Mouse (Mus musculus): Measurements from ENCODE around the gene Tet3. TPM values are rescaled to one million over a fixed set of nuclear protein-coding genes. Genes with fewer than 3 reads are reported as not detected.

The Tet3 gene
- polyA plus RNA-seq, 1 experiment from 2014 or later = 49.9 TPM

DNA sequence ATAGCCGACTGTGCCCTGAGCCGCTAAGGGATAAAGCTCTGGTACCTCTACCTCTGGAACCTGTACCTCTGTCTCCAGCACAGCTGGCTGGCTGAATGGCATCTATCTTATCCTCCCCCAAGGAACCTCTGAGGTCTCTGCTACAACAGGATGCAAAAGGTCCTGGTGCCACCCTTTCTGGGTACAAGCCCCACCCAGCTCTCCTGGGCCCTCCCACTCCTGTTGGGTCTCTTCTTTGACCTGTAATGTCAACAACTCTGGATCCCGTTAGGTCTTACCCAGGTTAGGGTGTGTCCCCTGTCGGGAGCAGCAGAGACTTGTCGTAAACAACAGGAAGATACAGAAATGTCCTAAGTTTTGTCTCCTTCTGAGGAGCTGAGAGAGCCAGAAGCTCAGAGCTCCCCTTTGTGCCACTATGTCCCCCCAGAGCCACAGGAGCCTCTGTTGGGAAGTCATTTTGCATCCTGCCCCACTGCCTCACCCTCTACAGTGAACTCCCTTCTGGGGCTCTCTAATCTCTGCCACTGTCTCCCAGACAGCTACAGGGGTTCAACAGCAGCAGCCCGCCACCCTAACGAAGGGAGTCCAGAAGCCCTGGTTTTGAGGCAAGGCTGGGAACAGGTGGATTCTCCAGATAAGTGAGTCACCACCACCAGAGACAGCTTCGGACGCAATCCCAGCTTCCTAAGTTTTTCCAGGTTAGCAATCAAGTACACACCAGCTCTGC is 47.1 kb downstream of the Tet3 start:
- H3K27ac ChIP-seq (ENCODE audit: low read depth, low read length) = no peak overlapping the region
- H3K9ac ChIP-seq (ENCODE audit: low read length) = no peak overlapping the region
- no peaks in the 10 kb centered on the region; the same call in 1 of the 2 replicates for H3K36me3 ChIP-seq (ENCODE audit: control insufficient read depth, insufficient read depth, low read length)
- DNase-seq (ENCODE audit: low spot score) (no peak), ATAC-seq (replicated peaks; ENCODE audit: low FRiP score) (no peak)
- H3K4me1 ChIP-seq (replicated peaks; ENCODE audit: control insufficient read depth, insufficient read depth, low read length) = peaks cover 10% of the 10 kb centered on the region
- no peaks in the 10 kb centered on the region for H3K27me3 ChIP-seq (ENCODE audit: control insufficient read depth, insufficient read depth, low read length)
- H3K9me3 ChIP-seq (ENCODE audit: control insufficient read depth, low read length) = no peaks in the 10 kb centered on the region
- H3K4me2 ChIP-seq (ENCODE audit: low read depth, low read length, severe bottlenecking) = no peak overlapping the region
- WGBS = 84% methylated on average over 9 of the region's 9 CpGs
- no peak overlapping the region for H3K4me3 ChIP-seq (ENCODE audit: low read depth, low read length)

DNA sequence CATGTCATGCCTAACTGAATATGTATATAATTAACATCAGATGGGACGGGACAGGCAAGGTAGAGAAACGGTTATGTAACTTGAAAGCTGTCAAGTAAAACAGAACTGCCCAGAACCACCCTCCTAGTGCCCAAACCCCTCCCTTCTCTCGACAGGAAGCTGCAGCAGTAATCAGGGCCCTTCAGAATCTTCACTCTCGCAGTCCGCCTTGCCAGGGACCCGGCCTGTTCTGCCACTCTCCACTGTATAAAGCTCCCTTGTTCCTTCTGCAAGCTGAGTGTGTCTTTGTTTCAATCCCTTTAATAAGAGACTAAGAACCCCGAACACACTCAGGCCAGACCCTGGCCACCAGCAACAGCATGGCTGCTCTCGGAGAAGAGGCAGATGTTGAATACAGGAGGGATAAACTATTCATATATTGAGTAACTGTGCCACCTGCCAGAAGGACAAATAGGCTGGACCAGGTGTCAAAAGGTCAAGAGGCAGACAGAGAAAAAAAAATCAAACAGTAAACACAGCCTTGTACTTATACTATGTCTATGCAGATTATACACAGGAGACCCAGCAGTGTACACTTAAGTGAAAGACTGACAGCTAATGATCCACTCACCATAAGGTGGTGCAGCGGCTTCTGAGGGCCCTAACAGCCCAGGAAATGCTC is 48.7 kb downstream of the Tet3 start:
- H3K36me3 ChIP-seq (ENCODE audit: control insufficient read depth, insufficient read depth, low read length) = no peaks in the 10 kb centered on the region; the same call in 1 of the 2 replicates
- H3K4me3 ChIP-seq (ENCODE audit: low read depth, low read length) = no peak overlapping the region
- WGBS = 62% methylated on average over 9 of the region's 9 CpGs
- H3K27ac ChIP-seq (ENCODE audit: low read depth, low read length) = no peak overlapping the region
- ATAC-seq (replicated peaks; ENCODE audit: low FRiP score) (no peak; the same call in 1 of the 2 replicates), DNase-seq (ENCODE audit: low spot score) (no peak)
- no peaks in the 10 kb centered on the region for H3K27me3 ChIP-seq (ENCODE audit: control insufficient read depth, insufficient read depth, low read length)
- no peaks in the 10 kb centered on the region for H3K9me3 ChIP-seq (ENCODE audit: control insufficient read depth, low read length)
- no peak overlapping the region for H3K9ac ChIP-seq (ENCODE audit: low read length)
- H3K4me1 ChIP-seq (replicated peaks; ENCODE audit: control insufficient read depth, insufficient read depth, low read length) = peaks cover 10% of the 10 kb centered on the region
- no peak overlapping the region for H3K4me2 ChIP-seq (ENCODE audit: low read depth, low read length, severe bottlenecking)

DNA sequence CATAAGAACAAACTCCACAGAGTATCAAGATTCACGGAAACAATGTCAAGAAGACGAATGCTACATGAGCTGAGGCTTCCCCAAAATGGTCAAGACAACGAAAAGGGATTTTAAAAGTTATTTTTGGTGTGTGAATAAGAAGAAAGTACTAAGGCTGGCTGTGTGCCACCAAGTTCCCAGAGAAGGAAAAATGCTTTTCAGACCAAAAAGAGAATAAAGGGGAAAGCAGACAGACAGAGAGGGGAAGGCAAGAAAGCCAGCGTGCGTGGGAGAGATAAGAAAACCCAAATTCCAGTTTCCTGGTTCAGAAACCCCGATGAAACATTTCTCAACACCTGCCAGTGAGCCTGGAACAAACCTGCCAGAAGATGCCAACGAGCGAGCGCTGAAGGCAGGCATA is 50.4 kb downstream of the Tet3 start:
- Histone ChIP-seq H3K27me3 (ENCODE audit: control insufficient read depth, insufficient read depth, low read length) (no peaks in the 10 kb centered on the region), H3K9ac (ENCODE audit: low read length) (no peak overlapping the region), H3K4me1 (replicated peaks; ENCODE audit: control insufficient read depth, insufficient read depth, low read length) (peaks cover 10% of the 10 kb centered on the region), H3K36me3 (ENCODE audit: control insufficient read depth, insufficient read depth, low read length) (peaks cover 9% of the 10 kb centered on the region), H3K9me3 (ENCODE audit: control insufficient read depth, low read length) (no peaks in the 10 kb centered on the region), H3K4me3 (ENCODE audit: low read depth, low read length) (no peak overlapping the region), H3K4me2 (ENCODE audit: low read depth, low read length, severe bottlenecking) (no peak overlapping the region), H3K27ac (ENCODE audit: low read depth, low read length) (no peak overlapping the region)
- WGBS = 96% methylated on average over 9 of the region's 9 CpGs
- DNase-seq (ENCODE audit: low spot score) = no peak
- ATAC-seq (replicated peaks; ENCODE audit: low FRiP score) = no peak

DNA sequence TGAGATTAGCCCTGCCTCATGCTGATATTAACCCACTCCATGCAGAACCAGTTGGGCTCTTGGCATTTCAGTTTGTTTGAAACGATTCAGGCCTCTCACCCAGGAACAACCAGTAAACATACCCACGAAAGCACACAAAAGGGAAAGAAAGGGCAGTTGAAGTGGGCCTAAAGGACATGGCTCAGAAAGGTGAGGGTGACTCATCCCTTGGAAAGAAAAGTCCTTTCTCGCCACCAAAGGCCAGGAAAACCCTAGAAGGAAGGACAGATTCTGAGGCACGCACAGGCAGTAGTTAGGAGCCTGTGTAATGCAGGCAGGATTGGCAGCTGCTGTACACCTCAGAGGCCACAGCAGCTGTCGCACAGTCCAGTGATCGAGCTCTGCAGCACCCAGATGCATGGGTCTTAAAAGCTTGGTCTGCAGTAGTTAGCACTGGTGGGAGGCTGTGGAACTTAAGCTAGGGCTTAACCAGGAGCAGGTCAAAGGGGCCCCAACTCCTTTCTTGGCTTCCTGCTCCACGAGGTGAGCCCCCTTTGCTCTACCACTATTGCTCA is 53.3 kb downstream of the Tet3 start:
- Histone ChIP-seq H3K27me3 (ENCODE audit: control insufficient read depth, insufficient read depth, low read length) (no peaks in the 10 kb centered on the region), H3K9ac (ENCODE audit: low read length) (no peak overlapping the region), H3K4me3 (ENCODE audit: low read depth, low read length) (no peak overlapping the region), H3K9me3 (ENCODE audit: control insufficient read depth, low read length) (no peaks in the 10 kb centered on the region), H3K4me1 (replicated peaks; ENCODE audit: control insufficient read depth, insufficient read depth, low read length) (0 out of 2 replicates have a peak, but pooled peaks cover under 1% of the 10 kb centered on the region), H3K36me3 (ENCODE audit: control insufficient read depth, insufficient read depth, low read length) (peaks cover 18% of the 10 kb centered on the region), H3K27ac (ENCODE audit: low read depth, low read length) (no peak overlapping the region), H3K4me2 (ENCODE audit: low read depth, low read length, severe bottlenecking) (no peak overlapping the region)
- no peak for DNase-seq (ENCODE audit: low spot score)
- WGBS = 93% methylated on average over 7 of the region's 7 CpGs
- ATAC-seq (replicated peaks; ENCODE audit: low FRiP score) = no peak

DNA sequence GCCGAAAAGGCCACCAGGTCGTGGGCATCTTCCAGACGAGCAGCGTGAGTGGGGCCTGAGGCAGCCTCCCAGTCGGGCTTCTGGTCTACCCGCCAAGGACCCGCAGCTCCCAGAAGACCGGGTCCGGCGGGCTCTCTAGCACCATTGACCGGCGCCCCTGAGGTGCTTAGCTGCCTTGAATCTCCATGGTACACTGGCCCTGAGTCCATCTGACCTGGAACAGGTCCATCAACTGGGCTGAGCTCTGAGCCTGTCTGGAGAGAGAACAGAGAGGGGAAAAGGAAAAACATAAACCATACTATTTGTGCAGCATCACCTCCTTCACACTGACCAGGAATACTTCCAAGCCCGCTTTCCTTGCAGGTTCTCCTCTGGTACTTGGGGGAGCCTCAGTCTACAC is 54.3 kb downstream of the Tet3 start:
- WGBS = 95% methylated on average over 13 of the region's 13 CpGs
- no peak for ATAC-seq (replicated peaks; ENCODE audit: low FRiP score)

DNA sequence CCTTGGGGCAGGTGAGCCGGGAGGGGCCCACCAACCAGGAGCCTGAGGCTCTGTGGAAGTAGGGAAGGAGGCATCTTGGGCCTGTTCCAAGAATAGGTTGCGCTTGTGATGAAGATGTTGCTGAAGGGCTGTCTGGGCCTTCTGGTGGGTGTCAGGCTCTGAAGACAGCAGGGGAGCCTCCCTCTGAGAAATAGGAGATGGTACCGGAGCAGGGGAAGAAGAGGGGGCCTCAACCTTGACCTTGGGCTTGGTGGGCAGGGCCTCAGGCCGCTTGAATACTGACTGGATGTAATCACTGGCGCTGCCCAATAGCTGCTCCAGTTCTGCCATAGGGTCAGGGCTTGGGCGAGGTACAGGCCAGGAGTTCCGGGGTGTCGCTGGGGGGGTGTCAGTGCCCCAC is 55.4 kb downstream of the Tet3 start:
- no peak overlapping the region for H3K27ac ChIP-seq (ENCODE audit: low read depth, low read length)

More for the DNA sequence above, 54.3 kb downstream of the Tet3 start:
- no peaks in the 10 kb centered on the region for H3K4me1 ChIP-seq (replicated peaks; ENCODE audit: control insufficient read depth, insufficient read depth, low read length)
- H3K4me2 ChIP-seq (ENCODE audit: low read depth, low read length, severe bottlenecking) = no peak overlapping the region
- no peak overlapping the region for H3K27ac ChIP-seq (ENCODE audit: low read depth, low read length)
- H3K36me3 ChIP-seq (ENCODE audit: control insufficient read depth, insufficient read depth, low read length) = peaks cover 18% of the 10 kb centered on the region
- H3K9ac ChIP-seq (ENCODE audit: low read length) = no peak overlapping the region
- H3K4me3 ChIP-seq (ENCODE audit: low read depth, low read length) = no peak overlapping the region
- no peaks in the 10 kb centered on the region for H3K9me3 ChIP-seq (ENCODE audit: control insufficient read depth, low read length)
- H3K27me3 ChIP-seq (ENCODE audit: control insufficient read depth, insufficient read depth, low read length) = no peaks in the 10 kb centered on the region
- no peak for DNase-seq (ENCODE audit: low spot score)

DNA sequence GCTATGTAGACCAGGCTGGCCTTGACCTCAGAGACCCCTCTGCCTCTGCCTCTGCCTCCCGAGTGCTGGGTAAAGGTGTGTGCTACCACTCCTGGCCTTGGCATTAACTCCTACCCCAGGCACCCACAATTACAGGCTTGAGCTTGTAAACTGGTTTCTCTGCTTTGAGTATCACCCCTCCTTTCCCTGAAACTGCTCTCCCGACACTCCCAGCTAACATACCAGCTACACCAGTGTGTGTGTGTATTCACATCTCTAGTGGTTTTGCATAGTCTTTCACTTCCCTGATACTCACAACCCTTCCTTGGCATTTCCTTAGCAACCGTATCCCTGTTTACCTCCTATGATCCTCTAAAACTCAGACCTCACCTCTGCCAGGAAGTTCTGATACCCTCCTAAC is 59.1 kb downstream of the Tet3 start:
- WGBS = 87% methylated on average over 3 of the region's 3 CpGs
- Histone ChIP-seq H3K9me3 (ENCODE audit: control insufficient read depth, low read length) (no peaks in the 10 kb centered on the region), H3K36me3 (ENCODE audit: control insufficient read depth, insufficient read depth, low read length) (peaks cover 25% of the 10 kb centered on the region), H3K27ac (ENCODE audit: low read depth, low read length) (no peak overlapping the region), H3K4me2 (ENCODE audit: low read depth, low read length, severe bottlenecking) (no peak overlapping the region), H3K4me3 (ENCODE audit: low read depth, low read length) (no peak overlapping the region), H3K27me3 (ENCODE audit: control insufficient read depth, insufficient read depth, low read length) (no peaks in the 10 kb centered on the region), H3K9ac (ENCODE audit: low read length) (no peak overlapping the region), H3K4me1 (replicated peaks; ENCODE audit: control insufficient read depth, insufficient read depth, low read length) (no peaks in the 10 kb centered on the region)
- no peak for ATAC-seq (replicated peaks; ENCODE audit: low FRiP score)
- no peak for DNase-seq (ENCODE audit: low spot score)

More for the DNA sequence above, 55.4 kb downstream of the Tet3 start:
- Histone ChIP-seq H3K36me3 (ENCODE audit: control insufficient read depth, insufficient read depth, low read length) (peaks cover 18% of the 10 kb centered on the region), H3K4me1 (replicated peaks; ENCODE audit: control insufficient read depth, insufficient read depth, low read length) (no peaks in the 10 kb centered on the region), H3K4me2 (ENCODE audit: low read depth, low read length, severe bottlenecking) (no peak overlapping the region), H3K9me3 (ENCODE audit: control insufficient read depth, low read length) (no peaks in the 10 kb centered on the region), H3K4me3 (ENCODE audit: low read depth, low read length) (no peak overlapping the region), H3K27me3 (ENCODE audit: control insufficient read depth, insufficient read depth, low read length) (no peaks in the 10 kb centered on the region), H3K9ac (ENCODE audit: low read length) (no peak overlapping the region)
- ATAC-seq (replicated peaks; ENCODE audit: low FRiP score) = no peak
- 95% methylated on average over 8 of the region's 8 CpGs for WGBS
- DNase-seq (ENCODE audit: low spot score) = no peak

DNA sequence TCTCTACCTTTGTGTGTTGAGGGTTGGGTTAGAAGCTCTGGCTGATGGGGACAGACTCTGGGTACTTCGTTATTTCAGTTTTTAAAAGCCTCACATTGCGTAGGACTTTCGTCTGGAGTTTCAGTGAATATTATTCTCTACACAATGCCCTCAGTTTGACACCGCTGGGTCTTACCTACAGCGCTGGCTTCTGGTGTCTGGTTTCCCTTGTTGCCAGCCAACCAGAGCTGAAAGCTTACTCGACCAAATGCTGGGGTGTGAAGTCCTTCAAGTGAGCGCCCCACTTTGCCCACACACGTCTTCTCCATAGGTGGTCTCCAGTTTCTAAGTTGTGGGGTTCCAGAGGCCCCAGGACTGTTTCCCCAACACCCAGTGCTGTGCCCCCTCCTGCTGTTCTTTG is 61.2 kb downstream of the Tet3 start:
- no peak overlapping the region for H3K27ac ChIP-seq (ENCODE audit: low read depth, low read length)
- no peak overlapping the region for H3K4me2 ChIP-seq (ENCODE audit: low read depth, low read length, severe bottlenecking)
- H3K9ac ChIP-seq (ENCODE audit: low read length) = no peak overlapping the region
- WGBS = 78% methylated on average over 8 of the region's 8 CpGs
- DNase-seq (ENCODE audit: low spot score) = no peak
- H3K9me3 ChIP-seq (ENCODE audit: control insufficient read depth, low read length) = no peaks in the 10 kb centered on the region
- no peak overlapping the region for H3K4me3 ChIP-seq (ENCODE audit: low read depth, low read length)
- no peaks in the 10 kb centered on the region for H3K27me3 ChIP-seq (ENCODE audit: control insufficient read depth, insufficient read depth, low read length)
- H3K4me1 ChIP-seq (replicated peaks; ENCODE audit: control insufficient read depth, insufficient read depth, low read length) = no peaks in the 10 kb centered on the region
- ATAC-seq (replicated peaks; ENCODE audit: low FRiP score) = no peak
- H3K36me3 ChIP-seq (ENCODE audit: control insufficient read depth, insufficient read depth, low read length) = peaks cover 18% of the 10 kb centered on the region
